Mouse (Mus musculus): ENCODE data around the gene Zfp683.

GRCm38 (mm10) chr4:134016767-134017166 is 36.9 kb upstream of the Zfp683 start:
- TF ChIP-seq CTCF (IDR thresholded peaks at IDR 0.05; ENCODE audit: borderline replicate concordance, insufficient read depth, low read depth, low read length) (no peak), POLR2A (IDR thresholded peaks at IDR 0.05; ENCODE audit: borderline replicate concordance, insufficient read depth, low read length) (no peak)
